Mouse (Mus musculus) thymus, adult 2 months (tissue): Measurements from ENCODE around the gene Trim14. TPM values are rescaled to one million over a fixed set of nuclear protein-coding genes. Genes with fewer than 3 reads are reported as not detected.

Source experiments
- DNase-seq: peaks from one replicate; pipeline ENCODE4 v3.0.0; 2021
- H3K27ac ChIP-seq: fragments of 200-500 bp; 2 replicates; pipeline ENCODE4 v1.5.1; 2012; ENCODE audit warnings: low read length, control low read depth; ENCODE audit not compliant: control insufficient read depth, insufficient read depth
- H3K27me3 ChIP-seq: fragments of 200-500 bp; 2 replicates; pipeline ENCODE4 v1.6.1; 2012; ENCODE audit warnings: mild to moderate bottlenecking, low read length, moderate library complexity, mixed read lengths; ENCODE audit not compliant: control insufficient read depth, insufficient read depth
- H3K36me3 ChIP-seq: fragments of 200-500 bp; 2 replicates; pipeline ENCODE4 v1.6.1; 2012; ENCODE audit warnings: mild to moderate bottlenecking, low read length, moderate library complexity; ENCODE audit not compliant: control insufficient read depth, insufficient read depth
- H3K4me1 ChIP-seq: fragments of 200-500 bp; replicated peaks from 2 replicates; pipeline ENCODE4 v1.6.1; 2012; ENCODE audit warnings: low read length; ENCODE audit not compliant: control insufficient read depth, insufficient read depth
- H3K4me3 ChIP-seq: fragments of 200-500 bp; 2 replicates; pipeline ENCODE4 v1.5.1; 2012; ENCODE audit warnings: mild to moderate bottlenecking, low read length, control low read depth, moderate library complexity; ENCODE audit not compliant: control insufficient read depth, insufficient read depth
- CTCF ChIP-seq: fragments of 200-500 bp; IDR thresholded peaks from 2 replicates; pipeline ENCODE4 v1.5.1; 2012; ENCODE audit warnings: mild to moderate bottlenecking, control low read depth, low read length, moderate library complexity, borderline replicate concordance; ENCODE audit not compliant: control insufficient read depth, poor library complexity, insufficient read depth; ENCODE audit errors: extremely low read depth
- POLR2A ChIP-seq: fragments of 200-500 bp; IDR thresholded peaks from 2 replicates; pipeline ENCODE4 v1.6.1; 2012; ENCODE audit warnings: mild to moderate bottlenecking, low read length, control low read depth, moderate library complexity; ENCODE audit not compliant: control insufficient read depth, poor library complexity, insufficient read depth; ENCODE audit errors: extremely low read depth
- WGBS: fragments of 180-500 bp; shearing (Covaris S2); methylation state at CpG from one replicate; pipeline ENCODE4 v1.1.7; 2018; 5-methylcytosine and 5-hydroxymethylcytosine counted together
- polyA plus RNA-seq: library from polyadenylated mRNA; depleted of rRNA; stranded (reverse); fragments of >200 nt; gene quantifications from 2 replicates; pipeline ENCODE4 v1.2.3, GENCODE M21; 2012; rRNA removed

The Trim14 gene
- polyA plus RNA-seq, 1 experiment, result 27.3 TPM

GRCm38 (mm10) chr4:46451240-46451757 lies 84.6 kb downstream of the Trim14 start:
- WGBS, result 1% methylated on average over 63 of the region's 70 CpGs
- DNase-seq, result peak; percentile 78
- H3K27me3 ChIP-seq, result no peaks in the 10 kb centered on the region
- H3K36me3 ChIP-seq, result no peaks in the 10 kb centered on the region; the same call in 1 of the 2 replicates
- TF ChIP-seq CTCF, result no peak
- TF ChIP-seq POLR2A, result peak; percentile 12; the same call in 1 of the 2 replicates
- H3K4me3 ChIP-seq, result peak overlapping the region; percentile 100
- peaks cover 44% of the 10 kb centered on the region for H3K4me1 ChIP-seq
- H3K27ac ChIP-seq, result peak overlapping the region; percentile 91

DNA sequence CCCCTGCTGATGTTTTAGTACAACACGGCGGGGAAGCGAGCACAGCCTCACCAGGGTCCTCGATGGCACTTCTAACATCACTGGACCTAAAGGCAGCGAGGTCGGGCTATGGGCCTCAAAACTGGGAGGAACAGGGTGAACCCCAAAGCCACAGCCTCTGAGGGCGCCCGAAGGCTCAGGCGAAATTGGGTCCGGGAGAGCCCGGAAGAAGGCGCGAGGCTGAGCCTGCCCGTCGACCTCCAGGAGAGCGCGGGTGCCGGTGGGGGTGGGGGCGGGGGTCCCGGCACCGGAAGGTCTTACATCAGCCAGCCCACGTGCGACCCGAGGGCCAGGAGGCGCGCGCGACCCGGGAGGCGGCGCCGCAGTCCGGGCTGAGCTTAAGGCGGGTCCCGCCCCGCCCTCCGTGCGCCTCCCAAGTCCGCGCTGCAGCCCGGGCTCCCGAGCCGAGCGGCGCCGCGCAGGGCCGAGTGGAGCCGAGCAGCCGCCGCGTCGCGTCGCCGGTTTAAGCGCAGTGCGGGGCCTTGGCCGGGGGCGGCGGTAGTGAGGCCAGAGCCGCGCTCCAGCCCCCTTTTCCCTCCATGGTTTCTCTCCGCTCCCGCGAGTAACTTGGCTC lies 85.3 kb downstream of the Trim14 start, which contains the start of gene Anp32b:
TSS of gene Anp32b (plus strand) at position 384 of the 613 bp plus-strand sequence.
- no peaks in the 10 kb centered on the region for H3K36me3 ChIP-seq
- under 1% methylated on average over 65 of the region's 66 CpGs for WGBS
- H3K4me1 ChIP-seq, result peaks cover 48% of the 10 kb centered on the region
- peak; percentile 68 for TF ChIP-seq CTCF
- 0 out of 2 replicates have a peak, but pooled peaks have one; percentile 39 for TF ChIP-seq POLR2A
- H3K27ac ChIP-seq, result peak within 1 kb of the TSS; percentile 91
- peak; percentile 95 for DNase-seq
- H3K4me3 ChIP-seq, result peak within 1 kb of the TSS; percentile 100
- no peaks in the 10 kb centered on the region for H3K27me3 ChIP-seq

- no peak for DNase-seq
- WGBS, result 49% methylated on average over 7 of the region's 7 CpGs
- H3K4me1 ChIP-seq, result peaks cover 50% of the 10 kb centered on the region
- H3K27me3 ChIP-seq, result no peaks in the 10 kb centered on the region
- H3K4me3 ChIP-seq, result peak overlapping the region; percentile 100
- TF ChIP-seq CTCF, result no peak
- no peak for TF ChIP-seq POLR2A
- no peaks in the 10 kb centered on the region for H3K36me3 ChIP-seq
- peak overlapping the region; percentile 62 for H3K27ac ChIP-seq
Observed at GRCm38 (mm10) chr4:46450020-46450518, 85.9 kb downstream of the Trim14 start.

GRCm38 (mm10) chr4:46448886-46449285 lies 87.1 kb downstream of the Trim14 start:
- WGBS, result 49% methylated on average over 6 of the region's 6 CpGs

GRCm38 (mm10) chr4:46447461-46447860 lies 88.5 kb downstream of the Trim14 start:
- peak; percentile 31 for DNase-seq
- H3K4me1 ChIP-seq, result peaks cover 41% of the 10 kb centered on the region
- TF ChIP-seq POLR2A (no peak), CTCF (no peak)
- H3K36me3 ChIP-seq, result no peaks in the 10 kb centered on the region
- H3K27me3 ChIP-seq, result no peaks in the 10 kb centered on the region
- peak overlapping the region; percentile 90 for H3K27ac ChIP-seq
- 4% methylated on average over 1 of the region's 1 CpGs for WGBS
- no peak overlapping the region for H3K4me3 ChIP-seq

More at GRCm38 (mm10) chr4:46448886-46449285, 87.1 kb downstream of the Trim14 start:
- peak; percentile 46 for DNase-seq
- peaks cover 46% of the 10 kb centered on the region for H3K4me1 ChIP-seq
- H3K4me3 ChIP-seq, result no peak overlapping the region
- no peak for TF ChIP-seq POLR2A
- TF ChIP-seq CTCF, result no peak
- no peaks in the 10 kb centered on the region for H3K36me3 ChIP-seq
- H3K27me3 ChIP-seq, result no peaks in the 10 kb centered on the region
- peak overlapping the region; percentile 69 for H3K27ac ChIP-seq

GRCm38 (mm10) chr4:46445237-46445945 lies 90.5 kb downstream of the Trim14 start:
- peaks cover 38% of the 10 kb centered on the region for H3K4me1 ChIP-seq
- peak overlapping the region; percentile 36; the same call in 1 of the 2 replicates for H3K27ac ChIP-seq
- H3K4me3 ChIP-seq, result no peak overlapping the region
- no peaks in the 10 kb centered on the region for H3K27me3 ChIP-seq
- WGBS, result 62% methylated on average over 9 of the region's 9 CpGs
- H3K36me3 ChIP-seq, result no peaks in the 10 kb centered on the region
- DNase-seq, result peak; percentile 23
- no peak for TF ChIP-seq CTCF
- TF ChIP-seq POLR2A, result no peak

Other genes starting within 250 kb of the Trim14 start
- gene Foxe1, start 192.5 kb downstream of the Trim14 start, polyA plus RNA-seq, result 0.28 and 0.57 TPM in 2 replicates
- 11.9 and 13.5 TPM in 2 replicates for gene Trmo, start 146.7 kb downstream of the Trim14 start, polyA plus RNA-seq
- gene Hemgn, start 122.6 kb downstream of the Trim14 start, polyA plus RNA-seq, result 0.93 and 1.3 TPM in 2 replicates
- 52.6 and 126 TPM in 2 replicates for gene Anp32b, start 85.2 kb downstream of the Trim14 start, polyA plus RNA-seq
- gene Nans, start 46.9 kb downstream of the Trim14 start, polyA plus RNA-seq, result 52.3 and 53.4 TPM in 2 replicates
- 13.5 and 15.9 TPM in 2 replicates for gene Coro2a, start 66.1 kb upstream of the Trim14 start, polyA plus RNA-seq
- gene Tbc1d2, start 114.1 kb upstream of the Trim14 start, polyA plus RNA-seq, result 1.7 and 2.0 TPM in 2 replicates